Mouse (Mus musculus) hematopoietic stem cell, adult 5-6 weeks (primary cell): Measurements from ENCODE around the gene 1700074P13Rik. TPM values are rescaled to one million over a fixed set of nuclear protein-coding genes. Genes with fewer than 3 reads are reported as not detected.
"Not testable (repeated sequence)": the region's sequence is repeated elsewhere in the genome, so short reads cannot be mapped to it uniquely, and the experiment has no call there.

Source experiments
- ATAC-seq, 2 experiments: fragments of 125-278 bp in 1 of 2; replicated peaks in 1 of 2; 2 replicates each; pipeline ENCODE4 v1.8.0; 2016 to 2017; ENCODE audit warnings: inconsistent platforms in 2 of 2, mild to moderate bottlenecking in 2 of 2, moderate number of reproducible peaks in 2 of 2, low read depth in 1 of 2, moderate TSS enrichment in 1 of 2; ENCODE audit not compliant: low FRiP score in 2 of 2, poor library complexity in 2 of 2, severe bottlenecking in 2 of 2, insufficient read depth in 1 of 2, low TSS enrichment in 1 of 2
- total RNA-seq: library from RNA; stranded (forward); fragments of 172-1452, 232-1000 nt; gene quantifications from 2 replicates; pipeline ENCODE4 v1.2.3, GENCODE M21; 2017

Gene 1700074P13Rik
- not detected in 2 replicates for total RNA-seq

DNA sequence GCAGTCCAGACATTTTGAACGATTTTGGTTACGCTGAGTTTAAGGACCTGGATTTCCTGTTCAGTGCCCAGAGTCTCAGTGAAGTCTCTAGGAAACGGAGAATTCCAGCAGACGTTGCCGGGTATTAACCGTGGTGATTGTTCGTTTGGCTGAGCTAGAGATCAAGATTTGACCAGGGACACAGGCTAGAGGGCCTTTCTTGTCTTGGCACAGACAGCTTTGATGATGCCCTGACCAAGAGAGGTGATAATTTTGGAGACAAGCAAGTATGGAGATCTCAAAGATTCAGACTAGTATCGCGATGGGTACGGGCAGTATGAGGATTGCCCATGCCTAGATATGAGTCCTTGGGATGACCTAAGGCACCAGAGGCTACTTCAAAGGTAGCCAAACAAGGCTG, at the start of gene 1700074P13Rik:
TSS of gene 1700074P13Rik (minus strand) at position 101 of the 400 bp plus-strand sequence.
- ATAC-seq: no peak

DNA sequence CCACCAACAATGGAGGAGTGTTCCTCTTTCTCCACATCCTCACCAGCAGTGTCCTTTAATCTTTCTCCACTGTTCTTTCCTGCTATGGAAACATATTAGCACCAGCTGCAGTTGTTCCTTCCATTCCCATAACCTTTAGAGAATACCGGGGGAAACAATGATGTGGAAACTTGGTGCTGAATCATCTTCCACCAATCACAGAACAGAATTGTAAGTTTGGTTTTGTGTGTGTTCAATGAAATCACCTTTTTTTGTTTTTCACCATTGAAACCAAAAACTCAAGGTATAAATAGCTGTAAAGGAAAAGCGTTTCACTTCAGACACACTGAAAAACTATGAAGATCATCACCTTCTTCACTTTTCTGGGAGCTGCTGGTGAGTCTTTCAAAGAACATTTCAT, 24.1 kb upstream of the 1700074P13Rik start, which contains the start of gene 1810009J06Rik:
TSS of gene 1810009J06Rik (plus strand) at position 301 of the 400 bp plus-strand sequence.
- not testable (repeated sequence) for ATAC-seq

DNA sequence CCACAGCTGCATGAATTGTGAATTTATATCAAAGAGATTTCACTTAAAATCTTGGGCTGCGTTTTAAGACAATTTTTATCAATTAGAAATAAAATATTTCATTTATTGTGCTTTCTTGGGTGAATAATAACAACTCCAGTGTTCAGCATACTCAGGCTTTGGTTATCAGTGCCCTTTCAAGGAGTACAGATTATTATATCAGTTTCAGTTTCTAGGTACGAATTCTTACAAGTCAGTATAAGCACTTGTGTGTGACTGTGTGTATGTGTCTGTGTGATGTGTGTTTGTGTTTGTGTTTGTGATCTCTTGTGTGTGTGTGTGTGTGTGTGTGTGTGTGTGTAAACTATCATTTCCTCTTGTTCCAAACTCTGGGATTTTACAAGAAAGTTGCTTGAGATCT, 13.4 kb upstream of the 1700074P13Rik start:
- ATAC-seq: no peak

DNA sequence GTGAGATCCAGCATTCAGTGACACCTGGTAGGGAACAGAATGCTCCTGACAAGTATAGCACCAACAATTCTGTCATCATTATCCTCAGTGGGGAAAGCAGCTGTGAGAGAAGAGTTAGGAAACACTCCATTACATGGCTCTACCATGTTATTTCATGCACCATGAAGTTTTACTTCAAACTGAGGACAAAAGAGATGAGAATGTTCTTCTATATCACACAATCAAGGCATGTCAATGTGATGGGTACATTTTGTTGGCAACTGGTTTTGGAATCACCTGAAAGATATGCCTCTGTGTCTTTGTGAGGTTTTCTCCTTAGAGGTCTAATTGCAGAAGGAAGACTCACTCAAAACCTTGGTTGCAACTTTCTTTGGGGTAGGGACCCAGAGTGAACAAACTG, 11.4 kb upstream of the 1700074P13Rik start, which contains the start of gene Gm4744:
TSS of gene Gm4744 (minus strand) at position 101 of the 400 bp plus-strand sequence.
- no peak for ATAC-seq

DNA sequence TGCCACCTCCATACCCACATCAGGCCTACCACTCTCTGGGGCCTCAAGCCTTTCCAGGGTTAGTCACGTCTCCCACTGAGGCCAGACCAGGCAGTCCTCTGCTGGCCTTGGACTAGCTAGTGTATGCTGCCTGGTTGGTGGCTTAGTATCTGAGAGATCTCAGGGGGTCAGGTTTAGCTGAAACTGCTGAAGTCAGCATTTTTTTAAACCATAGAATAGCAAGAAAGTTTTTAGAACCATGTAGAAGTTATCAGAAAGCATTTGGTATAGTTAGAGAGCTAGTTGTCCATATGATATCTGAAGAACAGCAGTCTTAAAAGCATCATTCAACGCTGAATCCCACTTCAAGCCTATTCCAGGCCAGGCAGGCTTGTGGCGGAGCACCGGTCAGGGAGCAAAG, 20.4 kb downstream of the 1700074P13Rik start:
- ATAC-seq: no peak

DNA sequence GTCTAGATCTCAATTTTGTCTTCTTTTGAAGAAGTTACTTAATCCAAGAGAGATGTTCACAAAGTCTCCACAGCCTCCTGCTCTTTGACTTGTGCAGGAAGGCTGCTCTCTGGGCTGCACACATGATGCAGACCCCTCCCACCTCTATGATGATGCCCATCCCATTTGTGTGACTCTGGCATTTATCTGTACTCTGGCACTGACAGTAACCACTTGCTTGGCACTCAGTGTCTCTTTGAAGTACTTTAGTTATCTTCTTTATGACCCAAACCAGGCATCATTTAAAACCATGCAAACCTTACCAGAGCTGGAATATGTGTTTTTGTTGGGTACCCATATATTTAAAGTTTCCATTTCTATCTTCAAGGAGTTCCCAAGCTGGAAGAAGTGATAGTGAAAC, 40.1 kb downstream of the 1700074P13Rik start, which contains the start of gene Prss58:
TSS of gene Prss58 (minus strand) at position 101 of the 400 bp plus-strand sequence.
- ATAC-seq: no peak

DNA sequence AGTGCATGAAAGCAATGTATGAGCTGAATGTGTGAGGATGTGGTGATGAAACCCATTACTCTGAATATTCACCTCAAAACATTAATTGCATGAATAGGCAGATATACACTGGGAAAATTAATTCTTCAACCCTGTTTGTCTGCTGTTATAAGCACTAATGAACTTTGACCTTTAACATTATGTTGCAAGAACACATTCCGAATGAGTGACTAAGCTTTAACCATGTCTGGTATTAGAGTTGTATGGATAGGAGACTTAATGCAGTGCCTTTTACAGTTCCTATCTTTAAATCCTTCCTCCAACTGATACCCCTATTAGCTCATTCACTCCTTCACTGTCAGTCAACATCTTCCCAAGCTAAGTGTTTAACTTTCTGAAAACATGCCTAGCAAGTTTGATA, 45.6 kb downstream of the 1700074P13Rik start:
- no peak for ATAC-seq

DNA sequence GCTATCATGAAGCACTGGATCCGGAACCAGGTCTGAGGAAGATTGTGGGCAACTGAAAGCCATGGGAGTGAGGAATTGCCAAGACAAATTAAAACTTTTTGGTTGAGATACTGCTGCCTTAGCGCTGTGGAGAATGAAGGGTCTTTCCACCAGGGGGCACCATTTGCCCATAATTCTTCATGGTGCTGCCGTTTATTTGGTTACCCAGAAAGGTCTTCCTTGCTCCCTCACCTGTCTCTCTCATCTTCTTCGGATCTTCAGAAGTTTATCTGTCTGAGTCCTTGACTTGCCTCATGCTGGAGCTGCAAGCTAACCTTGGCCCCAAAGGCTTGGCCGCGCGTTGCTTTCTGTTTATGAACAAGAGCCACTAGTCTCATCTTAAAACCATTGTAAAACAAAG, 46.8 kb downstream of the 1700074P13Rik start:
- ATAC-seq: peak in 1 of 2 experiments; percentile 39; a peak in 2 of 4 replicates

DNA sequence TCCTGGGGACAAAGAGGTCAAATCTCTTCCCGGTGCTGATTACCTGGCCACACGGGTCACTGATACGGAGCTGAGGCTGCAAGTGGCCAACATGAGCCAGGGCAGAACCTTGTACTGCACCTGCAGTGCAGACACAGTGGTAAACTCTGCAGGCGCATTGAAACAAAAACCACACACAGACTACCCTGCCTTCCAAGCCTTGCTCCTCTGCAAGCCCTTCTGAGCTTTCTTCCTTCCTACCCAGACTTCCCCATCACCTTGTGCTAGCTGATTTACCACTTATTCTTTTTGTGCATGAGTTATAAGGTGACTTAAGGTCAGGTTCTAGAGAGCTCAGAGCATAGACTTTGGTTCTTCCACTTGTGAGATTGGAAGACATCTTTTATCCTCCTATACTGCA, 48.6 kb downstream of the 1700074P13Rik start:
- peak; percentile 44 to 57 for ATAC-seq

DNA sequence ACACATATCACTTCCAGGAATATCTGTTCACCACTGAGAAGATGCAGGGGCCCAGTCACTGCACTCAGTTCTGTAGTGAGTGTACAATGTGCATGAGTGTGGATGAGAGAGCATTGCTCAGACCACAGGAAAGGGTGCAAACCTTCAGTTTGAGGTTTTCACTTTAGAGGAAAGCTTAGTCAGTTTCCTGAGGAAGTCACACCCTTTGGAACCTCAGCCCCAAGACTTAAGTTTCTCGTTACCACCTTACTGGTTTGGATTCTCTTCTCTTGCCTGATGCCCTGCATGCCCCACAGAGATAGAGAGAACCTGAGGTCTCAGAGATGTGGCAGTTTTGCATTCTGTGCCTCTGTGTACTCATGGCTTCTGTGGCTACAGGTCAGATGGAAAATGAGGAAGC, 49.4 kb downstream of the 1700074P13Rik start:
- ATAC-seq: peak; percentile 94 to 95

DNA sequence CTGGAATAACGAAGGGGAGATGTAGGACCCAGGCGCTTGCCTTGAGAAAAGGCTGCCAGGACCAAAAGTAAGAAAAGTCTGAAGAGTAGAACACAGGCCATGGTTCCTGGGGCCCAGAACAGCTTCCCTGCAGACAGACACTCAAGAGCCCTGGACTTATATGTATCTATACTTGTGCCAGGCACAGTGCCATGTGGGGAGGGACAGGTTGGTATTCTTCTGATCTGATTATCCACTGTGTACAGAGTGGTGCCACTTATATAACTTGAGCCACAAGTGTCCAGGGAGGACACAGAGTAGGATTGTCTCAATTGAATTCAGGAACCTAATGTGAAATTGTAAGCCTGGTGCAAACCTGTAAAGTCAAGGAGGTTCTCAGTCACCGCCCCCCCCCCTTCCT, 53.0 kb downstream of the 1700074P13Rik start, which contains the start of gene Moxd2:
TSS of gene Moxd2 (minus strand) at position 101 of the 400 bp plus-strand sequence.
- no peak for ATAC-seq

Other genes with a start within 250 kb of the 1700074P13Rik start
- gene Moxd2, start 53.1 kb downstream of the 1700074P13Rik start, total RNA-seq: not detected in 2 replicates
- gene Prss58, start 40.2 kb downstream of the 1700074P13Rik start, total RNA-seq: not detected in 2 replicates
- not detected in 2 replicates for gene Gm4744, start 11.3 kb upstream of the 1700074P13Rik start, total RNA-seq
- gene 1810009J06Rik, start 24.2 kb upstream of the 1700074P13Rik start, total RNA-seq: not detected in 2 replicates
- not detected in 2 replicates for gene Gm2663, start 58.9 kb upstream of the 1700074P13Rik start, total RNA-seq
- not detected in 2 replicates for gene 2210010C04Rik, start 95.0 kb upstream of the 1700074P13Rik start, total RNA-seq